Mouse (Mus musculus) megakaryocyte, embryonic 14.5 days (primary cell): ENCODE results near the gene Dnm3. TPM values are rescaled to one million over a fixed set of nuclear protein-coding genes. Genes with fewer than 3 reads are reported as not detected.

ENCODE experiments used
- H3K27me3 ChIP-seq: replicated peaks from 2 replicates; pipeline ENCODE3; 2012; ENCODE audit warnings: inconsistent platforms
- H3K36me3 ChIP-seq: replicated peaks from 2 replicates; pipeline ENCODE3; 2012; ENCODE audit warnings: low read length, inconsistent platforms, mixed read lengths
- H3K4me1 ChIP-seq: 2 replicates; pipeline ENCODE4 v1.6.1; 2012; ENCODE audit warnings: inconsistent platforms
- H3K4me3 ChIP-seq: replicated peaks from 2 replicates; pipeline ENCODE3; 2012; ENCODE audit warnings: moderate library complexity, mild to moderate bottlenecking, inconsistent platforms
- H3K9me3 ChIP-seq: 2 replicates; pipeline ENCODE4 v1.6.1; 2012; ENCODE audit warnings: inconsistent platforms
- FLI1 ChIP-seq: IDR thresholded peaks from 2 replicates; pipeline ENCODE4 v1.6.1; 2012; ENCODE audit warnings: low read length, inconsistent platforms, mixed read lengths
- GATA1 ChIP-seq: IDR thresholded peaks from 3 replicates; pipeline ENCODE4 v1.6.1; 2012; ENCODE audit warnings: mixed read lengths, low read length, inconsistent platforms, borderline replicate concordance
- polyA plus RNA-seq: library from polyadenylated mRNA; stranded (reverse); fragments of >175 nt; gene quantifications from 2 replicates; pipeline ENCODE4 v1.2.3, GENCODE M21; 2012; ENCODE audit warnings: low replicate concordance; ENCODE audit not compliant: insufficient read depth

The Dnm3 gene
- polyA plus RNA-seq, 1 experiment: 0.07 TPM

GRCm38 (mm10) chr1:162184003-162184748, 293.7 kb downstream of the Dnm3 start:
- no peak for TF ChIP-seq GATA1
- no peak for TF ChIP-seq FLI1
- no peaks in the 10 kb centered on the region for H3K9me3 ChIP-seq
- H3K36me3 ChIP-seq: no peaks in the 10 kb centered on the region
- no peaks in the 10 kb centered on the region for H3K27me3 ChIP-seq
- H3K4me3 ChIP-seq: no peak overlapping the region
- H3K4me1 ChIP-seq: peaks cover 5% of the 10 kb centered on the region

DNA sequence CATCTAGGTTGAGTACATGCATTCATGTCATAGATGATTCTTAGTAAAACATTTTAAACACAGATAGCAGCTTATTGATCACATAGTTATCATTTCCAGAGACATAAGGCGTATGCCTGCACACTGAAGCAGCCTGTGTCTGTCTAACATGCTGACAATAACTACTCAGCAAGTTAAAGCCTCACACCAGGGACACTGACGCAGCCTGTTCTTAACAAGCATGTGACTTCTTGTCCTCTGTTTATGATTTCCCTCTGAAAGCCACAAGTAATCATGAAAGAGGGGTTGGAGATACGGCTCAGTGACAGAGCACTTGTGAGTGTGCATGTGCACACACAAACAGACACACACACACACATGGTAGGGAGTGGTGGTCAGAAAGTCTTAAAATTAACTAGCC, 294.4 kb downstream of the Dnm3 start:
- Histone ChIP-seq H3K4me3 (no peak overlapping the region), H3K36me3 (no peaks in the 10 kb centered on the region), H3K4me1 (peaks cover 5% of the 10 kb centered on the region), H3K9me3 (no peaks in the 10 kb centered on the region), H3K27me3 (no peaks in the 10 kb centered on the region)
- TF ChIP-seq FLI1: no peak
- no peak for TF ChIP-seq GATA1

- Histone ChIP-seq H3K36me3 (no peaks in the 10 kb centered on the region), H3K27me3 (no peaks in the 10 kb centered on the region), H3K4me3 (no peak overlapping the region), H3K4me1 (no peaks in the 10 kb centered on the region; the same call in none of the 2 replicates), H3K9me3 (no peaks in the 10 kb centered on the region)
- no peak for TF ChIP-seq FLI1
- no peak for TF ChIP-seq GATA1
These were observed 296.5 kb downstream of the Dnm3 start for GRCm38 (mm10) chr1:162181187-162181975.

GRCm38 (mm10) chr1:162180451-162180850, 297.4 kb downstream of the Dnm3 start:
- no peak for TF ChIP-seq FLI1
- TF ChIP-seq GATA1: no peak
- H3K4me3 ChIP-seq: no peak overlapping the region
- H3K4me1 ChIP-seq: no peaks in the 10 kb centered on the region
- no peaks in the 10 kb centered on the region for H3K36me3 ChIP-seq
- H3K9me3 ChIP-seq: no peaks in the 10 kb centered on the region
- H3K27me3 ChIP-seq: no peaks in the 10 kb centered on the region

- no peaks in the 10 kb centered on the region for H3K36me3 ChIP-seq
- TF ChIP-seq GATA1 (no peak), FLI1 (no peak)
- H3K4me1 ChIP-seq: no peaks in the 10 kb centered on the region
- H3K9me3 ChIP-seq: no peaks in the 10 kb centered on the region
- no peak overlapping the region for H3K4me3 ChIP-seq
- no peaks in the 10 kb centered on the region for H3K27me3 ChIP-seq
These were observed 298.4 kb downstream of the Dnm3 start for GRCm38 (mm10) chr1:162179401-162179800.

- peaks cover 2% of the 10 kb centered on the region for H3K27me3 ChIP-seq
- H3K9me3 ChIP-seq: no peaks in the 10 kb centered on the region
- no peaks in the 10 kb centered on the region for H3K4me1 ChIP-seq
- no peak for TF ChIP-seq GATA1
- no peak for TF ChIP-seq FLI1
- no peak overlapping the region for H3K4me3 ChIP-seq
- no peaks in the 10 kb centered on the region for H3K36me3 ChIP-seq
These were observed 305.0 kb downstream of the Dnm3 start for GRCm38 (mm10) chr1:162172806-162173205.

- Histone ChIP-seq H3K4me1 (peaks cover 8% of the 10 kb centered on the region), H3K36me3 (no peaks in the 10 kb centered on the region), H3K27me3 (peaks cover 2% of the 10 kb centered on the region), H3K9me3 (no peaks in the 10 kb centered on the region), H3K4me3 (no peak overlapping the region)
- TF ChIP-seq FLI1 (no peak), GATA1 (no peak)
These were observed 313.9 kb downstream of the Dnm3 start for GRCm38 (mm10) chr1:162163687-162164484.

DNA sequence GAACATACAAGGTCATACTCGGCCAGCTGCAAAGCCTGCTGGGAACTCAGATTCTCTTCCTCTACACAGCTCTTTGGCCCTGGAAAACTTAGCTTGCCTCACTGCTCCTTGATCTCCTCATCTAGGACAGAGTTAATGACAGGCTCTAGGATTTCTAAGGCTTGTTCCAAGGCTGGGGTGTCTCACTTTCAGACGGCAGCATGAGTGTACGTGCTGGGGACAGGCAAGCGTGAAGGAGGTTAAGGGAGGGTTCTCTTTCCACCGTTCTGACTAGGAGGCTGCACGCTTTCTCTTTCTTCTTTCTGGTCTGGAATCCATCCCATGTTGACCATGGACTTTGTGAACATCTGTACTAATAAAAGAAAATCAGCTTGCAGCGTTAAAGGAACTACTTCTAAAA, 315.2 kb downstream of the Dnm3 start:
- H3K4me3 ChIP-seq: no peak overlapping the region
- H3K27me3 ChIP-seq: peaks cover 2% of the 10 kb centered on the region
- peaks cover 8% of the 10 kb centered on the region for H3K4me1 ChIP-seq
- TF ChIP-seq FLI1: no peak
- TF ChIP-seq GATA1: no peak
- H3K36me3 ChIP-seq: no peaks in the 10 kb centered on the region
- H3K9me3 ChIP-seq: no peaks in the 10 kb centered on the region

DNA sequence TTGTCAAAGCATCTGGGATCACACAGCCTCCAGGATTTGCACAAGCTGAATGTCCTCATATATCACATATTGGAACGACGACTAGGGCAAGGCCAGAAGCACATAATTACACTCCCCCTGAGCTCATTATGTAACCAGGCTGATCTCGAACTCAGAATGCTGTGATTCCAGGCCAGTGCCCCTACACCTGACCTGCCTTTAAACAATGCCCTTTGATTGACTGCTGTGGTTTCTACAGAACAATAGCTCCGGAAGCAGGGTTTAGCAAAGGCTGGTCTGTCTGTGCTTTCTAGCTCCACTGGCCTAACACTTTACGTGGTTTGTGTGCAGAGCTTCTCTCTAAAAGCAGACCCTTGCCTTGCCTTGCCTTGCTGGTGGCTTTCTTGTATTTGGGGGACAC, 315.6 kb downstream of the Dnm3 start:
- no peak for TF ChIP-seq GATA1
- TF ChIP-seq FLI1: no peak
- H3K4me3 ChIP-seq: no peak overlapping the region
- H3K4me1 ChIP-seq: peaks cover 8% of the 10 kb centered on the region
- peaks cover 2% of the 10 kb centered on the region for H3K27me3 ChIP-seq
- no peaks in the 10 kb centered on the region for H3K9me3 ChIP-seq
- H3K36me3 ChIP-seq: no peaks in the 10 kb centered on the region
